Mouse (Mus musculus) MEL (cell line): Measurements from ENCODE around the gene Vps52. TPM values are rescaled to one million over a fixed set of nuclear protein-coding genes. Genes with fewer than 3 reads are reported as not detected.

Experiments used
- DNase-seq: peaks from one replicate; pipeline ENCODE4 v3.0.0; 2011; ENCODE audit warnings: low read depth, low spot score
- H3K27ac ChIP-seq: 2 replicates; pipeline ENCODE4 v1.5.1; 2012; ENCODE audit warnings: low read depth, mild to moderate bottlenecking, control low read depth, low read length, moderate library complexity; ENCODE audit not compliant: control insufficient read depth
- H3K27me3 ChIP-seq, 2 experiments: fragments of 150-350 bp in 1 of 2; sonication (generic) in 1 of 2; 2 replicates each; pipeline ENCODE4 v1.6.1; 2012; ENCODE audit warnings: low read length in 2 of 2, mild to moderate bottlenecking in 2 of 2, improper control_type of control experiment in 1 of 2, moderate library complexity in 1 of 2; ENCODE audit not compliant: insufficient read depth in 2 of 2, control insufficient read depth in 1 of 2
- H3K36me3 ChIP-seq, 2 experiments: 2 replicates each; pipeline ENCODE4 v1.6.1; 2012 to 2014; ENCODE audit warnings: low read length in 2 of 2, improper control_type of control experiment in 1 of 2, inconsistent platforms in 1 of 2, mild to moderate bottlenecking in 1 of 2; ENCODE audit not compliant: insufficient read depth in 2 of 2, control insufficient read depth in 1 of 2
- H3K4me1 ChIP-seq, 2 experiments: fragments of 150-350 bp in 1 of 2; sonication (generic) in 1 of 2; 2 replicates each; pipeline ENCODE4 v1.6.1; 2012; ENCODE audit warnings: low read length in 2 of 2, improper control_type of control experiment in 1 of 2, mild to moderate bottlenecking in 1 of 2; ENCODE audit not compliant: insufficient read depth in 2 of 2, control insufficient read depth in 1 of 2
- H3K4me3 ChIP-seq, 2 experiments: fragments of 150-350 bp in 1 of 2; sonication (generic) in 1 of 2; 2 replicates each; pipeline ENCODE4 v1.5.1; 2012; ENCODE audit warnings: low read depth in 2 of 2, low read length in 2 of 2, mild to moderate bottlenecking in 2 of 2, moderate library complexity in 2 of 2, control low read depth in 1 of 2, improper control_type of control experiment in 1 of 2; ENCODE audit not compliant: control insufficient read depth in 1 of 2, insufficient read depth in 1 of 2
- H3K79me2 ChIP-seq: 2 replicates; pipeline ENCODE4 v1.6.1; 2012; ENCODE audit warnings: mild to moderate bottlenecking, low read length, moderate library complexity; ENCODE audit not compliant: control insufficient read depth, poor library complexity, insufficient read depth
- H3K9ac ChIP-seq: 2 replicates; pipeline ENCODE4 v1.6.1; 2012; ENCODE audit warnings: low read depth, mild to moderate bottlenecking, control low read depth, low read length, moderate library complexity; ENCODE audit not compliant: control insufficient read depth, poor library complexity, severe bottlenecking
- H3K9me3 ChIP-seq: fragments of 150-350 bp; sonication (generic); replicated peaks from 2 replicates; pipeline ENCODE4 v1.6.1; 2012; ENCODE audit warnings: mild to moderate bottlenecking, low read length, improper control_type of control experiment, moderate library complexity; ENCODE audit not compliant: insufficient read depth
- BHLHE40 ChIP-seq: IDR thresholded peaks from 2 replicates; pipeline ENCODE4 v1.6.1; 2012; ENCODE audit warnings: low read depth, mild to moderate bottlenecking, inconsistent platforms, low read length, improper control_type of control experiment, borderline replicate concordance
- CHD1 ChIP-seq: IDR thresholded peaks from 2 replicates; pipeline ENCODE4 v1.6.1; 2012; ENCODE audit warnings: low read depth, mild to moderate bottlenecking, inconsistent platforms, low read length, improper control_type of control experiment
- E2F4 ChIP-seq: IDR thresholded peaks from 2 replicates; pipeline ENCODE4 v1.6.1; 2011; ENCODE audit warnings: low read depth, low read length, improper control_type of control experiment, borderline replicate concordance
- ELF1 ChIP-seq: IDR thresholded peaks from 2 replicates; pipeline ENCODE4 v1.6.1; 2014; ENCODE audit warnings: low read depth, mild to moderate bottlenecking, inconsistent platforms, low read length, improper control_type of control experiment, moderate library complexity
- EP300 ChIP-seq, 2 experiments: IDR thresholded peaks; 2 replicates each; pipeline ENCODE4 v1.6.1; 2011; ENCODE audit warnings: improper control_type of control experiment in 2 of 2, low read length in 2 of 2, low read depth in 1 of 2, mild to moderate bottlenecking in 1 of 2
- GABPA ChIP-seq: IDR thresholded peaks from 2 replicates; pipeline ENCODE4 v1.6.1; 2012; ENCODE audit warnings: low read depth, mild to moderate bottlenecking, inconsistent platforms, low read length, improper control_type of control experiment, moderate library complexity
- HCFC1 ChIP-seq: IDR thresholded peaks from 2 replicates; pipeline ENCODE4 v1.6.1; 2012; ENCODE audit warnings: low read depth, mild to moderate bottlenecking, inconsistent platforms, low read length, improper control_type of control experiment, moderate library complexity
- JUND ChIP-seq: IDR thresholded peaks from 2 replicates; pipeline ENCODE4 v1.6.1; 2011; ENCODE audit warnings: low read depth, mild to moderate bottlenecking, improper control_type of control experiment, low read length
- MAFK ChIP-seq: IDR thresholded peaks from 2 replicates; pipeline ENCODE4 v1.6.1; 2011; ENCODE audit warnings: low read depth, mild to moderate bottlenecking, low read length, improper control_type of control experiment, borderline replicate concordance
- MEF2A ChIP-seq: IDR thresholded peaks from 2 replicates; pipeline ENCODE4 v1.6.1; 2014; ENCODE audit warnings: low read depth, mild to moderate bottlenecking, inconsistent platforms, low read length, improper control_type of control experiment; ENCODE audit not compliant: poor library complexity, insufficient replicate concordance, severe bottlenecking; ENCODE audit errors: extremely low read depth
- MXI1 ChIP-seq: IDR thresholded peaks from 2 replicates; pipeline ENCODE4 v1.6.1; 2011; ENCODE audit warnings: mild to moderate bottlenecking, low read depth, low read length, improper control_type of control experiment
- RAD21 ChIP-seq: IDR thresholded peaks from 2 replicates; pipeline ENCODE4 v1.6.1; 2011; ENCODE audit warnings: mild to moderate bottlenecking, low read depth, low read length, improper control_type of control experiment
- ZC3H11A ChIP-seq: IDR thresholded peaks from 2 replicates; pipeline ENCODE4 v1.6.1; 2012; ENCODE audit warnings: low read depth, mild to moderate bottlenecking, inconsistent platforms, low read length, improper control_type of control experiment
- polyA plus RNA-seq, 2 experiments: library from polyadenylated mRNA; stranded (reverse) in 1 of 2; unstranded in 1 of 2; fragments of >175 nt in 1 of 2; fragments of >200 nt in 1 of 2; gene quantifications; 2 replicates each; pipeline versions ENCODE4 v1.2.1 to v1.2.4; 2012; ENCODE audit warnings: low replicate concordance in 2 of 2, low read depth in 1 of 2; ENCODE audit not compliant: insufficient read length in 2 of 2, insufficient read depth in 1 of 2, missing spikeins in 1 of 2
- total RNA-seq: library from RNA; depleted of rRNA; stranded (reverse); fragments of 300-350 nt; gene quantifications from 2 replicates; pipeline ENCODE4 v1.2.3, GENCODE M21; 2012

Gene Vps52
- total and polyA plus RNA-seq, 3 experiments = 23.6 to 40.7 TPM; not detected in 1

DNA sequence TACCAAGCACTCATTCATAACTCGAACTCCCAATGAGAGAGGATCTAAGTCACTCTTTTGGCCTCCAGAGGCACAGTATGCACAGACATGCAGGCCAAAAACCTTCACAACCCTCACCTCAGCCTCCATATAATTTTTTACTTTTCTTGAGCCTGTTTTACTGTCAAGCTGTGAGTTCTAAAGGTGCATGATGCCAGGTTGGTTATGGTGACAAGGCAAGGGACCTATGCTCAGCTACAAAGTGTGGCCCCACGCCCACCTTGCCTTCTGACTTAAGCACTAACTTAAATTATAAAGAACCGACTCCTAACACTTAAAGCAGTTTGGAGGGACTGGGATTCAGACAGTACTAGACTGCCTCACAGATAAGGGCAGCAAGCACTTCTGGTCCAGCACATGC lies 2.3 kb upstream of the Vps52 start:
- Histone ChIP-seq H3K79me2 (peaks cover 40% of the 10 kb centered on the region), H3K4me3 (peak overlapping the region; percentile 82 to 87)
- TF ChIP-seq GABPA = no peak
- peak; percentile 73; the same call in 1 of the 2 replicates for TF ChIP-seq CHD1
- no peak for TF ChIP-seq HCFC1
- TF ChIP-seq, all 39 proteins: peak for 1
- peaks cover 0 to 13% of the 10 kb centered on the region in 2 experiments; a peak in 2 of 4 replicates for H3K4me1 ChIP-seq
- no peaks in the 10 kb centered on the region for H3K27me3 ChIP-seq
- DNase-seq = no peak
- H3K36me3 ChIP-seq = peaks cover 10 to 18% of the 10 kb centered on the region in 2 experiments
- H3K27ac ChIP-seq = peak overlapping the region; percentile 95
- H3K9ac ChIP-seq = peak overlapping the region; percentile 99
- H3K9me3 ChIP-seq = no peaks in the 10 kb centered on the region

DNA sequence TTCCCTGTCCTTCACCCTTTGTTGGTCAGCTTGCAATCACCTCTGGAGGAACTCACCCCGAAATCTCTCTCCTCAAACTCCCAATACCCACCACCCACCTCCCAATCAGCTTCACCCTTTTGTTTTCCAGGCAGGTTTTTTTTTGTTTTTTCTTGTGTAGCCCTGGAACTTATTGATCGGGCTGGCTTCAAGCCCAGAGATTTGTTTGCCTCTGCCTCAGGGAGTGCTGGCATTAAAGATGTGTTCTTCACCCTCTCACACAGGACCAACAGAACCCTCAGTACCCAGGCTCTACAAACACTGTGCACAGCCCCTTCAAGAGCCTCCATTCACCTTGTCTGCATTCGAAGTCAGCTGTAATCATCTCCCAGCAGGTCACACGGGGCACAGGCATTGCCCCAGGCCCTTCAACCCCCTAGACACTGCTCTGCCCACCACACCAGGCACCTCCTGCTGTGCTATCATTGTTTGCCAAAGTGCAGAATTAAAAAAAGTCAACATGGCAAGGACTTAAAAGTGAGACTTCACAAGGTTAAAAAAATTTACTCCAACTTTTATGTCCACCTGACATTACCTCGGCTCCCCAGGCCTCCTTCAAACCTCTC lies 1.5 kb upstream of the Vps52 start:
- Histone ChIP-seq H3K4me1 (peaks cover 0 to 13% of the 10 kb centered on the region in 2 experiments; a peak in 2 of 4 replicates), H3K27ac (peak overlapping the region; percentile 85), H3K9me3 (no peaks in the 10 kb centered on the region), H3K79me2 (peaks cover 40% of the 10 kb centered on the region), H3K36me3 (peaks cover 10 to 18% of the 10 kb centered on the region in 2 experiments), H3K4me3 (peak overlapping the region; percentile 82 to 87), H3K9ac (peak overlapping the region; percentile 99), H3K27me3 (no peaks in the 10 kb centered on the region)
- TF ChIP-seq JUND (no peak), RAD21 (no peak), MAFK (no peak), E2F4 (no peak), BHLHE40 (no peak), MXI1 (no peak), MEF2A (no peak), ZC3H11A (no peak), EP300 (IDR thresholded peaks at IDR 0.05; ENCODE audit: low read depth in 1 of 2, low read length in 2 of 2) (no peak), ELF1 (no peak)
- no peak for DNase-seq
